Mouse (Mus musculus) liver, postnatal 0 days (tissue): ENCODE data around the gene Epn2. TPM values are rescaled to one million over a fixed set of nuclear protein-coding genes. Genes with fewer than 3 reads are reported as not detected.

Experiments used
- ATAC-seq: fragments of 200-750 bp; cut with Nextera tagmentation; 2 replicates; pipeline ENCODE4 v1.8.0; 2017; ENCODE audit warnings: mild to moderate bottlenecking, moderate library complexity
- DNase-seq: peaks from one replicate; pipeline ENCODE4 v3.0.0-alpha.2; 2016
- H3K27ac ChIP-seq: fragments of 300-500 bp; sonication (generic); 2 replicates; pipeline ENCODE4 v1.5.1; 2014; ENCODE audit warnings: antibody characterized with exemption, moderate library complexity, mild to moderate bottlenecking, low read depth
- H3K27me3 ChIP-seq: fragments of 300-500 bp; sonication (generic); 2 replicates; pipeline ENCODE4 v1.6.1; 2014; ENCODE audit warnings: low read length, control low read depth, mixed read lengths; ENCODE audit not compliant: insufficient read depth
- H3K36me3 ChIP-seq: fragments of 300-500 bp; sonication (generic); replicated peaks from 2 replicates; pipeline ENCODE4 v1.6.1; 2014; ENCODE audit warnings: mild to moderate bottlenecking, control low read depth, low read length, moderate library complexity, mixed read lengths; ENCODE audit not compliant: insufficient read depth
- H3K4me1 ChIP-seq: fragments of 300-500 bp; sonication (generic); 2 replicates; pipeline ENCODE4 v1.6.1; 2014; ENCODE audit warnings: antibody characterized with exemption, mild to moderate bottlenecking, control low read depth; ENCODE audit not compliant: insufficient read depth
- H3K4me2 ChIP-seq: fragments of 300-500 bp; sonication (generic); 2 replicates; pipeline ENCODE4 v1.6.1; 2014; ENCODE audit warnings: low read depth, mild to moderate bottlenecking, low read length, moderate library complexity, mixed read lengths
- H3K4me3 ChIP-seq: fragments of 300-500 bp; sonication (generic); 2 replicates; pipeline ENCODE4 v1.5.1; 2014; ENCODE audit warnings: low read depth, low read length
- H3K9ac ChIP-seq: fragments of 300-500 bp; sonication (generic); replicated peaks from 2 replicates; pipeline ENCODE4 v1.6.1; 2014; ENCODE audit warnings: mild to moderate bottlenecking, moderate library complexity
- H3K9me3 ChIP-seq: fragments of 300-500 bp; sonication (generic); 2 replicates; pipeline ENCODE4 v1.6.1; 2016; ENCODE audit warnings: mild to moderate bottlenecking, control low read depth, low read length, mixed read lengths
- CTCF ChIP-seq: sonication (generic); IDR thresholded peaks from 2 replicates; pipeline ENCODE4 v1.5.1; 2016; ENCODE audit warnings: antibody characterized with exemption, low read depth
- EP300 ChIP-seq: IDR thresholded peaks from 2 replicates; pipeline ENCODE4 v1.6.1; 2016; ENCODE audit warnings: antibody characterized with exemption, low read depth, mild to moderate bottlenecking
- whole genome bisulfite sequencing: fragments of 180-500 bp; shearing (Covaris S2); extraction: QIAGEN DNeasy Blood & Tissue Kit; methylation state at CpG from one replicate; pipeline ENCODE4 v1.1.7; 2014; ENCODE audit not compliant: insufficient replicate concordance; 5-methylcytosine and 5-hydroxymethylcytosine counted together
- polyA plus RNA-seq: library from polyadenylated mRNA; unstranded; fragments of >200 nt; fragmentation: Nextera tagmentation; extraction: Ambion mirVana; gene quantifications from 2 replicates; pipeline ENCODE4 v1.2.1, GENCODE M21; 2015

Gene Epn2
- polyA plus RNA-seq, 1 experiment from 2014 or later: 3.1 TPM

GRCm38 (mm10) chr11:61473630-61474029 is 105.9 kb downstream of the Epn2 start:
- H3K4me1 ChIP-seq: 0 out of 2 replicates have a peak, but pooled peaks cover under 1% of the 10 kb centered on the region

GRCm38 (mm10) chr11:61470880-61471279 is 108.6 kb downstream of the Epn2 start:
- no peak overlapping the region for H3K4me2 ChIP-seq
- no peaks in the 10 kb centered on the region for H3K27me3 ChIP-seq
- no peak overlapping the region for H3K27ac ChIP-seq
- no peak overlapping the region for H3K4me3 ChIP-seq
- DNase-seq (no peak), ATAC-seq (no peak)
- no peak overlapping the region for H3K9ac ChIP-seq
- H3K36me3 ChIP-seq: no peaks in the 10 kb centered on the region
- 0 out of 2 replicates have a peak, but pooled peaks cover 3% of the 10 kb centered on the region for H3K4me1 ChIP-seq
- H3K9me3 ChIP-seq: no peaks in the 10 kb centered on the region
- no peak for TF ChIP-seq EP300
- TF ChIP-seq CTCF: no peak

More at GRCm38 (mm10) chr11:61473630-61474029, 105.9 kb downstream of the Epn2 start:
- Histone ChIP-seq H3K9ac (no peak overlapping the region), H3K27ac (0 out of 2 replicates have a peak overlapping the region, but pooled peaks have one; percentile 7), H3K4me2 (no peak overlapping the region), H3K36me3 (no peaks in the 10 kb centered on the region), H3K4me3 (no peak overlapping the region), H3K9me3 (no peaks in the 10 kb centered on the region), H3K27me3 (no peaks in the 10 kb centered on the region)
- no peak for DNase-seq
- ATAC-seq: no peak
- TF ChIP-seq CTCF: no peak
- no peak for TF ChIP-seq EP300
- WGBS: 46% methylated on average over 4 of the region's 4 CpGs

DNA sequence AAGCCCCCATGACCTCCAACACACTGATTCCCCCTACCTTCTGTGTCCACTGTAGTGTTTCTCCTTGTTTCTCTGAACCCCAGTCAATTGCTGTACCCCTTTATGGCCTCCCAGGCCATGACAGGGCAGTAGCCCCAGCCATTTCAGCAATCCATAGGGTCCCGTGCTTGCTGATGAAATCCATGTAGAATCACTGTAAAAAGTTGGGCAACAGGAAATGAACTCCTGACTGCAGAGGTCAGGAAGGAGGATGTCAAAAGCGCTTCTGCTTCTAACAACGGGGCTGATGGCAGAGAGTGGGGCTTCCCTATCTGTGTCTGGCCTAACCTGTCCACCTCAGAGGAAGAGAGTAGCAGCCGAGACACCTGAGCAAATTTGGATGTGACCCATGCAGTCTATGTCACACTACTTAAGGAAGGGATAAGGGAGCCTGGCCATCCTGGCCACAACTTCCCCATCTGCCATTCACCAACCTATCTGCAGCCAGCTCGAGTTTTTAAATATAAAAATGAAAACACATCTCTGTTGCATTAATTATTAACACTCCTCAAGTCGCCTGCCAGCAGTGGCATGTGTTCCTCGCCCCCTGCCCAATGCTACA is 110.1 kb downstream of the Epn2 start:
- Histone ChIP-seq H3K36me3 (no peaks in the 10 kb centered on the region), H3K27me3 (no peaks in the 10 kb centered on the region), H3K27ac (0 out of 2 replicates have a peak overlapping the region, but pooled peaks have one; percentile 31), H3K9ac (no peak overlapping the region), H3K9me3 (no peaks in the 10 kb centered on the region), H3K4me3 (no peak overlapping the region), H3K4me2 (no peak overlapping the region), H3K4me1 (0 out of 2 replicates have a peak, but pooled peaks cover 3% of the 10 kb centered on the region)
- 32% methylated on average over 7 of the region's 7 CpGs for WGBS
- DNase-seq (peak; percentile 45), ATAC-seq (peak; percentile 87)
- peak; percentile 69 for TF ChIP-seq EP300
- TF ChIP-seq CTCF: no peak

GRCm38 (mm10) chr11:61468534-61468933 is 111.0 kb downstream of the Epn2 start:
- DNase-seq (no peak), ATAC-seq (no peak)
- Histone ChIP-seq H3K27ac (0 out of 2 replicates have a peak overlapping the region, but pooled peaks have one; percentile 31), H3K4me1 (0 out of 2 replicates have a peak, but pooled peaks cover 3% of the 10 kb centered on the region), H3K4me3 (no peak overlapping the region), H3K9me3 (no peaks in the 10 kb centered on the region), H3K9ac (no peak overlapping the region), H3K4me2 (0 out of 2 replicates have a peak overlapping the region, but pooled peaks have one; percentile 8), H3K36me3 (no peaks in the 10 kb centered on the region), H3K27me3 (no peaks in the 10 kb centered on the region)
- TF ChIP-seq EP300 (no peak), CTCF (no peak)
- WGBS: 60% methylated on average over 4 of the region's 4 CpGs

Other genes starting within 250 kb of the Epn2 start
- not detected in 2 replicates for gene Slc47a2, start 236.8 kb downstream of the Epn2 start, polyA plus RNA-seq
- gene Slc47a1, start 201.3 kb downstream of the Epn2 start, polyA plus RNA-seq: 27.5 and 30.2 TPM in 2 replicates
- gene Rnf112, start 125.6 kb downstream of the Epn2 start, polyA plus RNA-seq: 0.04 and 0.06 TPM in 2 replicates
- gene Mfap4, start 94.3 kb downstream of the Epn2 start, polyA plus RNA-seq: 4.9 TPM in 2 replicates
- gene Mapk7, start 85.3 kb downstream of the Epn2 start, polyA plus RNA-seq: 4.8 and 5.6 TPM in 2 replicates
- gene B9d1, start 74.5 kb downstream of the Epn2 start, polyA plus RNA-seq: 1.4 and 1.6 TPM in 2 replicates
- gene Grap, start 73.6 kb upstream of the Epn2 start, polyA plus RNA-seq: 6.3 and 6.7 TPM in 2 replicates
- 2.2 and 2.4 TPM in 2 replicates for gene Fam83g, start 104.4 kb upstream of the Epn2 start, polyA plus RNA-seq
- gene Slc5a10, start 141.1 kb upstream of the Epn2 start, polyA plus RNA-seq: not detected in 2 replicates
- 5.2 and 5.7 TPM in 2 replicates for gene Prpsap2, start 182.4 kb upstream of the Epn2 start, polyA plus RNA-seq